Mouse (Mus musculus) lung, embryonic 14.5 days (tissue): ENCODE data around the gene Itm2b. TPM values are rescaled to one million over a fixed set of nuclear protein-coding genes. Genes with fewer than 3 reads are reported as not detected.
A peak's percentile ranks its signal among the peaks of the same experiment; 100 is the strongest.

Source experiments
- ATAC-seq: fragments of 200-750 bp; cut with Nextera tagmentation; 2 replicates; pipeline ENCODE4 v1.8.0; 2017; ENCODE audit warnings: mild to moderate bottlenecking, moderate TSS enrichment, moderate library complexity; ENCODE audit not compliant: insufficient read depth
- DNase-seq: peaks from one replicate; pipeline ENCODE4 v3.0.0-alpha.2; 2015
- H3K27ac ChIP-seq: fragments of 300-500 bp; sonication (generic); 2 replicates; pipeline ENCODE4 v1.5.1; 2014; ENCODE audit warnings: low read depth, mild to moderate bottlenecking, moderate library complexity
- H3K27me3 ChIP-seq: fragments of 300-500 bp; sonication (generic); 2 replicates; pipeline ENCODE4 v1.6.1; 2014; ENCODE audit warnings: low read length, control low read depth; ENCODE audit not compliant: insufficient read depth
- H3K36me3 ChIP-seq: fragments of 300-500 bp; sonication (generic); 2 replicates; pipeline ENCODE4 v1.6.1; 2014; ENCODE audit warnings: control low read depth; ENCODE audit not compliant: insufficient read depth
- H3K4me1 ChIP-seq: fragments of 300-500 bp; sonication (generic); 2 replicates; pipeline ENCODE4 v1.6.1; 2014; ENCODE audit warnings: antibody characterized with exemption, control low read depth; ENCODE audit not compliant: insufficient read depth
- H3K4me2 ChIP-seq: fragments of 300-500 bp; sonication (generic); 2 replicates; pipeline ENCODE4 v1.6.1; 2014; ENCODE audit warnings: mild to moderate bottlenecking
- H3K4me3 ChIP-seq: fragments of 300-500 bp; sonication (generic); 2 replicates; pipeline ENCODE4 v1.5.1; 2014; ENCODE audit warnings: low read depth, low read length
- H3K9ac ChIP-seq: fragments of 300-500 bp; sonication (generic); 2 replicates; pipeline ENCODE4 v1.6.1; 2014
- H3K9me3 ChIP-seq: fragments of 300-500 bp; sonication (generic); 2 replicates; pipeline ENCODE4 v1.6.1; 2016; ENCODE audit warnings: low read depth, low read length, control low read depth
- CTCF ChIP-seq: IDR thresholded peaks from 2 replicates; pipeline ENCODE4 v1.5.1; 2016; ENCODE audit warnings: antibody characterized with exemption, low read depth
- WGBS: fragments of 180-500 bp; shearing (Covaris S2); extraction: QIAGEN DNeasy Blood & Tissue Kit; methylation state at CpG from one replicate; pipeline ENCODE4 v1.1.7; 2014; 5-methylcytosine and 5-hydroxymethylcytosine counted together
- polyA plus RNA-seq: library from polyadenylated mRNA; unstranded; fragments of >200 nt; fragmentation: Nextera tagmentation; extraction: Ambion mirVana; gene quantifications from 2 replicates; pipeline ENCODE4 v1.2.1, GENCODE M21; 2014

Itm2b gene
- polyA plus RNA-seq, 1 experiment from 2014 or later: 630 TPM

GRCm38 (mm10) chr14:73324634-73325455, 60.2 kb downstream of the Itm2b start:
- Histone ChIP-seq H3K4me1 (0 out of 2 replicates have a peak, but pooled peaks cover 11% of the 10 kb centered on the region), H3K4me3 (peak overlapping the region; percentile 88), H3K27ac (peak overlapping the region; percentile 86), H3K9me3 (no peaks in the 10 kb centered on the region; the same call in 1 of the 2 replicates), H3K9ac (peak overlapping the region; percentile 72), H3K4me2 (peak overlapping the region; percentile 89), H3K27me3 (no peaks in the 10 kb centered on the region), H3K36me3 (no peaks in the 10 kb centered on the region)
- peak; percentile 42 for ATAC-seq
- peak; percentile 49 for DNase-seq
- WGBS: under 1% methylated on average over 55 of the region's 55 CpGs
- no peak for TF ChIP-seq CTCF

- Histone ChIP-seq H3K4me2 (peak overlapping the region; percentile 89), H3K9me3 (no peaks in the 10 kb centered on the region), H3K9ac (no peak overlapping the region), H3K4me1 (0 out of 2 replicates have a peak, but pooled peaks cover 11% of the 10 kb centered on the region), H3K27me3 (no peaks in the 10 kb centered on the region), H3K36me3 (no peaks in the 10 kb centered on the region), H3K4me3 (peak overlapping the region; percentile 88; the same call in 1 of the 2 replicates), H3K27ac (no peak overlapping the region)
- ATAC-seq: no peak
- no peak for DNase-seq
- TF ChIP-seq CTCF: no peak
- WGBS: 71% methylated on average over 2 of the region's 2 CpGs
Measured at GRCm38 (mm10) chr14:73323965-73324364, 61.1 kb downstream of the Itm2b start.

GRCm38 (mm10) chr14:73322142-73322541, 62.9 kb downstream of the Itm2b start:
- no peak for ATAC-seq
- Histone ChIP-seq H3K9ac (no peak overlapping the region), H3K27me3 (no peaks in the 10 kb centered on the region), H3K36me3 (no peaks in the 10 kb centered on the region), H3K4me1 (0 out of 2 replicates have a peak, but pooled peaks cover 8% of the 10 kb centered on the region), H3K27ac (no peak overlapping the region), H3K4me2 (no peak overlapping the region), H3K9me3 (no peaks in the 10 kb centered on the region), H3K4me3 (no peak overlapping the region)
- no peak for DNase-seq
- 85% methylated on average over 3 of the region's 3 CpGs for WGBS
- TF ChIP-seq CTCF: no peak

- ATAC-seq: no peak
Measured at GRCm38 (mm10) chr14:73316933-73317332, 68.2 kb downstream of the Itm2b start.

GRCm38 (mm10) chr14:73313864-73314263, 71.2 kb downstream of the Itm2b start:
- no peak for DNase-seq
- TF ChIP-seq CTCF: no peak

More at GRCm38 (mm10) chr14:73316933-73317332, 68.2 kb downstream of the Itm2b start:
- Histone ChIP-seq H3K27me3 (no peaks in the 10 kb centered on the region), H3K9me3 (no peaks in the 10 kb centered on the region), H3K4me1 (no peaks in the 10 kb centered on the region), H3K27ac (no peak overlapping the region), H3K36me3 (no peaks in the 10 kb centered on the region), H3K9ac (no peak overlapping the region), H3K4me3 (no peak overlapping the region), H3K4me2 (no peak overlapping the region)
- TF ChIP-seq CTCF: no peak
- no peak for DNase-seq

GRCm38 (mm10) chr14:73313396-73313795, 71.7 kb downstream of the Itm2b start:
- H3K27me3 ChIP-seq: no peaks in the 10 kb centered on the region
- H3K27ac ChIP-seq: no peak overlapping the region
- TF ChIP-seq CTCF: no peak
- H3K9me3 ChIP-seq: no peaks in the 10 kb centered on the region
- no peak overlapping the region for H3K9ac ChIP-seq
- no peak overlapping the region for H3K4me2 ChIP-seq
- no peaks in the 10 kb centered on the region for H3K4me1 ChIP-seq
- DNase-seq (no peak), ATAC-seq (no peak)
- 25% methylated on average over 5 of the region's 5 CpGs for WGBS
- no peak overlapping the region for H3K4me3 ChIP-seq
- no peaks in the 10 kb centered on the region for H3K36me3 ChIP-seq

More at GRCm38 (mm10) chr14:73313864-73314263, 71.2 kb downstream of the Itm2b start:
- 73% methylated on average over 4 of the region's 4 CpGs for WGBS
- no peaks in the 10 kb centered on the region for H3K4me1 ChIP-seq
- H3K27ac ChIP-seq: no peak overlapping the region
- no peak overlapping the region for H3K4me3 ChIP-seq
- no peaks in the 10 kb centered on the region for H3K36me3 ChIP-seq
- no peak overlapping the region for H3K4me2 ChIP-seq
- H3K9ac ChIP-seq: no peak overlapping the region
- H3K9me3 ChIP-seq: no peaks in the 10 kb centered on the region
- H3K27me3 ChIP-seq: no peaks in the 10 kb centered on the region
- no peak for ATAC-seq

- Histone ChIP-seq H3K27ac (no peak overlapping the region), H3K9me3 (no peaks in the 10 kb centered on the region), H3K36me3 (no peaks in the 10 kb centered on the region), H3K9ac (no peak overlapping the region), H3K4me1 (no peaks in the 10 kb centered on the region), H3K4me2 (no peak overlapping the region), H3K4me3 (no peak overlapping the region), H3K27me3 (no peaks in the 10 kb centered on the region)
- no peak for TF ChIP-seq CTCF
- WGBS: 75% methylated on average over 5 of the region's 5 CpGs
- no peak for ATAC-seq
- DNase-seq: no peak
Measured at GRCm38 (mm10) chr14:73312909-73313308, 72.2 kb downstream of the Itm2b start.

Other genes starting within 250 kb of the Itm2b start
- 13.4 and 14.2 TPM in 2 replicates for gene Lpar6, start 147.4 kb downstream of the Itm2b start, polyA plus RNA-seq
- 19.3 and 23.9 TPM in 2 replicates for gene Rb1, start 59.5 kb downstream of the Itm2b start, polyA plus RNA-seq
- gene Med4, start 124.7 kb upstream of the Itm2b start, polyA plus RNA-seq: 91.8 and 97.9 TPM in 2 replicates
- gene Sucla2, start 140.0 kb upstream of the Itm2b start, polyA plus RNA-seq: 102 and 112 TPM in 2 replicates
- gene Nudt15, start 163.0 kb upstream of the Itm2b start, polyA plus RNA-seq: 7.2 and 9.0 TPM in 2 replicates